Mouse (Mus musculus) embryonic fibroblast, embryonic 13.5 days (primary cell): ENCODE data around the gene Nav2. TPM values are rescaled to one million over a fixed set of nuclear protein-coding genes. Genes with fewer than 3 reads are reported as not detected.

Experiments used
- H3K27ac ChIP-seq: 2 replicates; pipeline ENCODE4 v1.5.1; 2012; ENCODE audit warnings: low read length, control low read depth, inconsistent platforms; ENCODE audit not compliant: insufficient read depth
- H3K4me1 ChIP-seq: 2 replicates; pipeline ENCODE4 v1.6.1; 2011; ENCODE audit warnings: low read length; ENCODE audit not compliant: control insufficient read depth, insufficient read depth
- H3K4me3 ChIP-seq: 2 replicates; pipeline ENCODE4 v1.5.1; 2011; ENCODE audit warnings: mild to moderate bottlenecking, control low read depth, low read length; ENCODE audit not compliant: insufficient read depth
- CTCF ChIP-seq: IDR thresholded peaks from 2 replicates; pipeline ENCODE4 v1.5.1; 2011; ENCODE audit warnings: mild to moderate bottlenecking, control low read depth, low read length, moderate library complexity, borderline replicate concordance; ENCODE audit not compliant: insufficient read depth
- POLR2A ChIP-seq: IDR thresholded peaks from 2 replicates; pipeline ENCODE4 v1.6.1; 2011; ENCODE audit warnings: low read depth, mild to moderate bottlenecking, control low read depth, low read length, moderate library complexity
- polyA plus RNA-seq: library from polyadenylated mRNA; stranded (reverse); fragments of >200 nt; gene quantifications from 2 replicates; pipeline ENCODE4 v1.2.4, GENCODE M21; 2011; ENCODE audit warnings: low read depth; ENCODE audit not compliant: missing spikeins, insufficient read length

Gene Nav2
- polyA plus RNA-seq, 1 experiment, result 18.7 TPM

- H3K4me3 ChIP-seq, result no peak overlapping the region
- no peak overlapping the region for H3K27ac ChIP-seq
- TF ChIP-seq CTCF, result no peak
- no peak for TF ChIP-seq POLR2A
- H3K4me1 ChIP-seq, result peaks cover under 1% of the 10 kb centered on the region; the same call in 1 of the 2 replicates
These were observed 371.9 kb downstream of the Nav2 start for GRCm38 (mm10) chr7:49280427-49280826.

- H3K4me3 ChIP-seq, result no peak overlapping the region
- H3K27ac ChIP-seq, result no peak overlapping the region
- TF ChIP-seq CTCF (no peak), POLR2A (no peak)
- no peaks in the 10 kb centered on the region for H3K4me1 ChIP-seq
These were observed 373.9 kb downstream of the Nav2 start for GRCm38 (mm10) chr7:49282446-49282845.

GRCm38 (mm10) chr7:49283507-49284361 lies 375.2 kb downstream of the Nav2 start:
- H3K4me3 ChIP-seq, result no peak overlapping the region
- TF ChIP-seq POLR2A (no peak), CTCF (no peak)
- no peak overlapping the region for H3K27ac ChIP-seq
- H3K4me1 ChIP-seq, result no peaks in the 10 kb centered on the region

GRCm38 (mm10) chr7:49288186-49288585 lies 379.7 kb downstream of the Nav2 start:
- no peaks in the 10 kb centered on the region for H3K4me1 ChIP-seq
- no peak overlapping the region for H3K4me3 ChIP-seq
- H3K27ac ChIP-seq, result no peak overlapping the region
- TF ChIP-seq CTCF (no peak), POLR2A (no peak)

GRCm38 (mm10) chr7:49290308-49290707 lies 381.8 kb downstream of the Nav2 start:
- H3K4me1 ChIP-seq, result no peaks in the 10 kb centered on the region
- TF ChIP-seq POLR2A, result no peak
- no peak for TF ChIP-seq CTCF
- no peak overlapping the region for H3K4me3 ChIP-seq

GRCm38 (mm10) chr7:49291208-49291892 lies 382.8 kb downstream of the Nav2 start:
- no peaks in the 10 kb centered on the region for H3K4me1 ChIP-seq
- H3K27ac ChIP-seq, result no peak overlapping the region
- H3K4me3 ChIP-seq, result no peak overlapping the region
- TF ChIP-seq CTCF, result no peak

More at GRCm38 (mm10) chr7:49290308-49290707, 381.8 kb downstream of the Nav2 start:
- no peak overlapping the region for H3K27ac ChIP-seq

GRCm38 (mm10) chr7:49297148-49297547 lies 388.6 kb downstream of the Nav2 start:
- Histone ChIP-seq H3K27ac (no peak overlapping the region), H3K4me3 (no peak overlapping the region), H3K4me1 (no peaks in the 10 kb centered on the region)
- no peak for TF ChIP-seq POLR2A
- no peak for TF ChIP-seq CTCF

GRCm38 (mm10) chr7:49298431-49298839 lies 389.9 kb downstream of the Nav2 start:
- Histone ChIP-seq H3K4me3 (no peak overlapping the region), H3K27ac (no peak overlapping the region), H3K4me1 (no peaks in the 10 kb centered on the region)
- TF ChIP-seq CTCF, result no peak
- TF ChIP-seq POLR2A, result no peak

- Histone ChIP-seq H3K27ac (no peak overlapping the region), H3K4me1 (no peaks in the 10 kb centered on the region)
- TF ChIP-seq CTCF, result no peak
- no peak for TF ChIP-seq POLR2A
These were observed 393.0 kb downstream of the Nav2 start for GRCm38 (mm10) chr7:49301487-49301886.

More at GRCm38 (mm10) chr7:49301487-49301886, 393.0 kb downstream of the Nav2 start:
- no peak overlapping the region for H3K4me3 ChIP-seq
